8 mouse cellular contexts compared by ENCODE assay signal in genomic region chr5:32134051-32134732, GRCm38 (mm10). TPM values are rescaled to one million over a fixed set of nuclear protein-coding genes. Genes with fewer than 3 reads are reported as not detected.
DNase-seq lines count a peak whose midpoint lies in the region; ATAC-seq lines count a peak whose summit lies in the region.

No protein-coding gene starts in this region.

- H3K4me1 ChIP-seq in lung, embryonic 16.5 days (replicated peaks; ENCODE audit: control insufficient read depth, insufficient read depth, low read length): peaks cover 25% of the 10 kb centered on the region
- H3K4me1 ChIP-seq in stomach, embryonic 14.5 days (ENCODE audit: control insufficient read depth, insufficient read depth, low read length): peaks cover 12% of the 10 kb centered on the region; the same call in 1 of the 2 replicates

- H3K9me3 ChIP-seq in lung, embryonic 16.5 days (ENCODE audit: control insufficient read depth, low read length): no peaks in the 10 kb centered on the region
- no peaks in the 10 kb centered on the region for H3K9me3 ChIP-seq in stomach, embryonic 14.5 days (ENCODE audit: control insufficient read depth, low read depth, low read length)

- peak overlapping the region; percentile 81 for H3K9ac ChIP-seq in lung, embryonic 16.5 days (ENCODE audit: low read length)
- H3K9ac ChIP-seq in stomach, embryonic 14.5 days (replicated peaks; ENCODE audit: low read depth, low read length): peak overlapping the region; percentile 69

- peak overlapping the region; percentile 65 for H3K4me3 ChIP-seq in lung, embryonic 16.5 days (ENCODE audit: low read length)
- peak overlapping the region; percentile 84 for H3K4me3 ChIP-seq in stomach, embryonic 14.5 days (ENCODE audit: low read depth, low read length)

- WGBS in lung, embryonic 16.5 days: 3% methylated on average over 21 of the region's 21 CpGs
- 7% methylated on average over 21 of the region's 21 CpGs for WGBS in stomach, embryonic 14.5 days

- H3K27ac ChIP-seq in lung, embryonic 16.5 days (ENCODE audit: low read length): peak overlapping the region; percentile 100
- H3K27ac ChIP-seq in stomach, embryonic 14.5 days (ENCODE audit: low read length): peak overlapping the region; percentile 100

- intact Hi-C loops in left cerebral cortex, postnatal 25 days (cut with DNase I): loop anchor here (2.0 to 10.0 kb wide), 5 partner anchors 97 to 383 kb away; no protein-coding TSS in a partner anchor

- ATAC-seq in lung, embryonic 16.5 days (ENCODE audit: low read depth): no peak
- no peak for ATAC-seq in stomach, embryonic 14.5 days (ENCODE audit: insufficient number of reproducible peaks, insufficient read depth, low FRiP score, low read depth)

- peak; percentile 18 to 38 for DNase-seq in left cerebral cortex, postnatal 25 days (ENCODE audit: low spot score in 2 of 2)
- no peak for DNase-seq in left cerebral cortex, adult 11 months (ENCODE audit: low spot score)
- DNase-seq in cerebellum, adult 18-20 months: peak; percentile 33 to 53
- peak; percentile 54 for DNase-seq in heart, adult 8-10 months (ENCODE audit: low spot score)
- DNase-seq in kidney, adult 8-10 months: peak; percentile 39 to 40
- no peak for DNase-seq in ovary, adult 18-20 months (ENCODE audit: low spot score)

- no peaks in the 10 kb centered on the region for H3K27me3 ChIP-seq in lung, embryonic 16.5 days (ENCODE audit: control insufficient read depth, insufficient read depth, low read depth, low read length)
- H3K27me3 ChIP-seq in stomach, embryonic 14.5 days (ENCODE audit: control insufficient read depth, insufficient read depth, low read length): no peaks in the 10 kb centered on the region

- H3K4me2 ChIP-seq in lung, embryonic 16.5 days (ENCODE audit: low read depth, low read length): peak overlapping the region; percentile 66
- H3K4me2 ChIP-seq in stomach, embryonic 14.5 days (replicated peaks; ENCODE audit: low read depth, low read length): peak overlapping the region; percentile 72

- no peaks in the 10 kb centered on the region for H3K36me3 ChIP-seq in lung, embryonic 16.5 days (ENCODE audit: control insufficient read depth, insufficient read depth, low read length)
- no peaks in the 10 kb centered on the region for H3K36me3 ChIP-seq in stomach, embryonic 14.5 days (ENCODE audit: control insufficient read depth, insufficient read depth, low read length)

RNA-seq across cellular contexts. Expression of gene Fosl2, which starts 1.4 kb away (rescaled TPM):
- total RNA-seq in left cerebral cortex, postnatal 25 days (2021): 10 to 100 TPM; 41.8 to 45.5 TPM
- total RNA-seq in heart, adult 8-10 months (2022): 10 to 100 TPM; 14.7 to 21.1 (median 18.8) TPM
- polyA plus RNA-seq in lung, embryonic 16.5 days (2015; fragmentation: Nextera tagmentation; extraction: Ambion mirVana): 3.4 and 4.7 TPM in 2 replicates
- 15.8 and 16.5 TPM in 2 replicates for polyA plus RNA-seq in stomach, embryonic 14.5 days (2014; fragmentation: Nextera tagmentation; extraction: Ambion mirVana)

Comparison
In these comparisons a context has a peak if more than half of its experiments do, and no peak if none do; other contexts are left out.
1. DNase-seq: peak in left cerebral cortex, postnatal 25 days (2 of 2), cerebellum, adult 18-20 months (2 of 2), heart, adult 8-10 months (single experiment) and kidney, adult 8-10 months (2 of 2); none in left cerebral cortex, adult 11 months (single experiment) and ovary, adult 18-20 months (single experiment).